Mouse (Mus musculus) ES-Bruce4 (cell line): ENCODE results near the gene Gm5150. TPM values are rescaled to one million over a fixed set of nuclear protein-coding genes. Genes with fewer than 3 reads are reported as not detected.
"Not testable (repeated sequence)": the region's sequence is repeated elsewhere in the genome, so short reads cannot be mapped to it uniquely, and the experiment has no call there.

Source experiments
- H3K27ac ChIP-seq: 2 replicates; pipeline ENCODE4 v1.5.1; 2012; ENCODE audit warnings: low read length, inconsistent platforms; ENCODE audit not compliant: insufficient read depth
- H3K27me3 ChIP-seq: 2 replicates; pipeline ENCODE4 v1.6.1; 2012; ENCODE audit warnings: mild to moderate bottlenecking, low read length, inconsistent platforms; ENCODE audit not compliant: control insufficient read depth, poor library complexity, insufficient read depth, severe bottlenecking
- H3K36me3 ChIP-seq: 2 replicates; pipeline ENCODE4 v1.6.1; 2012; ENCODE audit warnings: inconsistent platforms, mild to moderate bottlenecking, low read length, moderate library complexity; ENCODE audit not compliant: control insufficient read depth, poor library complexity, insufficient read depth, severe bottlenecking
- H3K4me1 ChIP-seq: one replicate; pipeline ENCODE4 v1.8.1; 2011; ENCODE audit warnings: low read length; ENCODE audit not compliant: control insufficient read depth, insufficient read depth
- H3K4me3 ChIP-seq: 2 replicates; pipeline ENCODE4 v1.5.1; 2011; ENCODE audit warnings: low read depth, mild to moderate bottlenecking, low read length
- H3K9ac ChIP-seq: 2 replicates; pipeline ENCODE4 v1.6.1; 2012; ENCODE audit warnings: low read depth, mild to moderate bottlenecking, inconsistent platforms; ENCODE audit not compliant: poor library complexity, severe bottlenecking
- H3K9me3 ChIP-seq: replicated peaks from 2 replicates; pipeline ENCODE4 v1.6.1; 2012; ENCODE audit warnings: mild to moderate bottlenecking, low read length, inconsistent platforms; ENCODE audit not compliant: control insufficient read depth, poor library complexity, insufficient read depth, severe bottlenecking
- CTCF ChIP-seq: IDR thresholded peaks from one replicate; pipeline ENCODE4 v1.8.1; 2011; ENCODE audit warnings: low read depth, low read length
- EP300 ChIP-seq: IDR thresholded peaks from 2 replicates; pipeline ENCODE4 v1.6.1; 2011; ENCODE audit warnings: low read depth, low read length; ENCODE audit not compliant: insufficient read depth
- POLR2A ChIP-seq: IDR thresholded peaks from one replicate; pipeline ENCODE4 v1.8.1; 2011; ENCODE audit warnings: low read length; ENCODE audit not compliant: insufficient read depth
- polyA plus RNA-seq: library from polyadenylated mRNA; stranded (reverse); fragments of >200 nt; gene quantifications from 2 replicates; pipeline ENCODE4 v1.2.4, GENCODE M21; 2011; ENCODE audit warnings: low read depth; ENCODE audit not compliant: missing spikeins, insufficient read depth, insufficient read length

Gene Gm5150
- not detected in 2 replicates for polyA plus RNA-seq

GRCm38 (mm10) chr3:16006215-16006614 is at the start of gene Gm5150:
Gm5150 (minus strand) TSS chr3:16006437.
- Histone ChIP-seq H3K36me3 (no peaks in the 10 kb centered on the region), H3K9me3 (no peaks in the 10 kb centered on the region), H3K4me1 (no peaks in the 10 kb centered on the region), H3K27ac (no peak within 1 kb of the TSS), H3K27me3 (no peaks in the 10 kb centered on the region), H3K4me3 (no peak within 1 kb of the TSS), H3K9ac (no peak within 1 kb of the TSS)
- TF ChIP-seq POLR2A (no peak), EP300 (no peak), CTCF (no peak)

- not testable (repeated sequence) for H3K9me3 ChIP-seq, H3K36me3 ChIP-seq, H3K4me1 ChIP-seq, H3K27ac ChIP-seq, H3K27me3 ChIP-seq
- H3K9ac ChIP-seq = 0 out of 2 replicates have a peak overlapping the region, but pooled peaks have one; percentile 9
- H3K4me3 ChIP-seq = peak overlapping the region; percentile 72
Observed at GRCm38 (mm10) chr3:16051736-16052135, 45.5 kb upstream of the Gm5150 start.

DNA sequence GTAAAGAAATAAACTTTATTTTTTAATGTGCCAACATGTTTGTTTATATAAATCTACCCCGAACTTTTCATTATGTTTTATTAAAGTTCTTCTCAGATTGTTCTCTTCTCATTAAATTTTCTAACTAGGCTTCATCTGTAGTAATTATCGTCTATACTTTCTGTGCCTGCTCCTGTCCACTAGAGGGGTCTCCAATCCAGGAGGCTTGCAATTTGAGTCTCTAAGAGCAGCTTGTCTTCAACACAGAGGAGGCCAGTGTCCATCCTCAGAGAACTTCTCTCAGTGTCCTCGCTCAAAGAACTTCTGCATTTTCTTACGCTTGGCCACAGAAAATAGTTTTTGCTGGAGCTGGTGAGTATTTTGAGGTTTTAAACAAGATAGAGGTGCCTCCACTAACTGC is 41.1 kb upstream of the Gm5150 start:
- Histone ChIP-seq H3K4me1 (no peaks in the 10 kb centered on the region), H3K9me3 (no peaks in the 10 kb centered on the region), H3K9ac (no peak overlapping the region), H3K4me3 (no peak overlapping the region), H3K27me3 (no peaks in the 10 kb centered on the region), H3K27ac (no peak overlapping the region), H3K36me3 (no peaks in the 10 kb centered on the region)
- no peak for TF ChIP-seq POLR2A
- no peak for TF ChIP-seq EP300
- TF ChIP-seq CTCF = no peak

DNA sequence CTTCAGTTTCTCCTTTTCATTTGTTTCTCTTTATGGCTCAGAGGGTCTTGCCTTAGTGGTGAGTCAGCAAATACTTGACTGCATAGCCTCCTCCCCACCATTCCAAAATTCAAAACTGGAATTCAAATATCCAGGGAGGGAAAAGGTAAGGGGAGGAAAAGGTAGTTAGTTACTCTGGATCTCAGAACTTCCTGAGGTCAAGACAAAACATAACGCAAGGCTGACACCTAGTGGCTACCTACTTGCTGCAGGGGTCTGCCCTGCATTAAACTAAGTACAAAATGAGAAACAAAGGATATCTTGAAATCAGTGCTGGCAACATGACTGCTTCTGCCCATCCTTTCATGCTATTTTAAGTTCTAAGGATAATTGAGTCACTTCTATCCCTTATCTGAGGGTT is 37.1 kb upstream of the Gm5150 start:
- H3K27ac ChIP-seq = no peak overlapping the region
- no peak overlapping the region for H3K9ac ChIP-seq
- no peaks in the 10 kb centered on the region for H3K9me3 ChIP-seq
- H3K4me3 ChIP-seq = no peak overlapping the region
- no peaks in the 10 kb centered on the region for H3K4me1 ChIP-seq
- no peaks in the 10 kb centered on the region for H3K27me3 ChIP-seq
- H3K36me3 ChIP-seq = no peaks in the 10 kb centered on the region
- TF ChIP-seq POLR2A (no peak), EP300 (no peak), CTCF (no peak)

DNA sequence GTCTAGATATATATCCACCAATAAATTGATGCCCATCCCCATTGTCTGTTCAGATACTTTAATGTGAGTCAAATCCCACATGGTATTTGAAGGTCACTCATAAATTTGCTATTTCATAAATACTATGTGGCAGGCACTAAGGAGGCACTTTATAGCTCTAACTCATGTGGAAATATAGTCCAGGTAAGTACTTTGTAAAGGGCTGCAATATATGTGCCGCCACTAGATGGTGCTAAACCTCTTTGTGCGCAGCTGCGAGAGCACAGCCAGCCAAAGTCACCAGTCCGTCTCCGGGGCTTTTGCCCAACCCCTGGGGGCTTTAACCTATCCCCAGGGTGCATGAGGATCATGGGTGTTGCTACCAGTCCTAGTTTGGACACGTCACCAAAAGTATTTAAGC is 18.8 kb upstream of the Gm5150 start:
- not testable (repeated sequence) for H3K4me3 ChIP-seq, H3K9ac ChIP-seq, H3K27ac ChIP-seq, H3K27me3 ChIP-seq, H3K9me3 ChIP-seq, H3K4me1 ChIP-seq, H3K36me3 ChIP-seq

DNA sequence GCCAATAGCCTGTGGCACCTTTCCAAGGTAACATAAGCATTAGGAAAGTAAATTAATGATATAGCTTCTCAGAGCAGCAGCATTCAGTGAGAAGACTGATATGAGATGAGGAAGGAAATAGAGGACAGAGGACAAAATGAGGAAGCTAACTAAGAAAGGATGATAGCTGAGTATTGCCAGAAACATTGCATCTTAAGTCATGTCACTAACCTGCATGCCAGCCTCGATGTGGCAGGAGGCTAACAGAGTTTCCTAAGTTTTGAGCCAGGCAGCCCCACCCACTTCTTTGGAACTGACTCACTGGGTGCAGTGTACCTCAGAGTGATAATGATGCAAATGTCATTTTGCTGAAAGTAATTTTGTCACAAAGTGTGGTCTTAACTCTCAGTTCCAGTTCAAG is 16.0 kb upstream of the Gm5150 start:
- H3K9me3 ChIP-seq = no peaks in the 10 kb centered on the region
- TF ChIP-seq CTCF = no peak
- TF ChIP-seq POLR2A = no peak
- no peak for TF ChIP-seq EP300
- H3K36me3 ChIP-seq = no peaks in the 10 kb centered on the region
- no peaks in the 10 kb centered on the region for H3K4me1 ChIP-seq
- no peak overlapping the region for H3K9ac ChIP-seq
- H3K27ac ChIP-seq = no peak overlapping the region
- H3K4me3 ChIP-seq = no peak overlapping the region
- H3K27me3 ChIP-seq = no peaks in the 10 kb centered on the region

DNA sequence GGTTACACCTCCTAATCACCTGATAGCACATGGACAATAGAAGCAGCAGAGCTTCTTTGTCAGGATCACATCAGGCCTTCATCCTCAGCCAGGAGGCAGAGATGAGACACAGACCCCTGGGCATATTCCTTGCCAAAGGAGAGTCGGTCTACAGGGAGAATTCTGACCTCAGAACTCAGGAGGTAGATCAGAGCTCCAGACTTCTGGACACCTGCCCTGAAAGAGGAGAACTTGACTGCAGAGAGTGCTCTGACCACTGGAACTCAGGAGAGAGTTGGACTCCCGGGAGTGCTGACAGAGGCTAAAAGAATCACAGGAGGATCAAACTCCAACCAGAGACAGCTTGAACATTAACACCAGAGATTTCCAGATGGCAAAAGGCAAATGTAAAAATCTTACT is 8.2 kb upstream of the Gm5150 start:
- not testable (repeated sequence) for H3K36me3 ChIP-seq, H3K4me1 ChIP-seq, H3K9ac ChIP-seq, H3K9me3 ChIP-seq, H3K4me3 ChIP-seq, H3K27ac ChIP-seq, H3K27me3 ChIP-seq
